20 mouse cellular contexts compared by ENCODE assay signal in the genomic region with DNA sequence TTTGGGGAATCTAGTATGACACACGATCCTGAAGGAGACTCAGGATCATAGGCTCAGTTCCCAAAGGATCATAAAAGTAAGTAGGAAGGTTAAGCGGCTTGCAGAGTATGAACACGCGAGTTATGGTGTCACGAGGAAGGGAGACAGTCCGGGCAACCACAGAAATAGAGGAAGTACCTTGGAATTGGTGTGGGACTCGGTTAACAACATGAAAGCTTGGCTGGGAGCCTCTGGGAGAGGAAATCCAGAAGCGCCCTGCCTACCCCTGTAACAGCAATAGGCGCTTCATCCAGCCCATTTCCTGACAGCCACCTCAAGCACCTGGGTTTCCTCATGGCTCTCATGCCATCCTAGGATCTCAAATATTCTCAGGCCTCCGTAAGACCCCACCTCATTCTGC. TPM values are rescaled to one million over a fixed set of nuclear protein-coding genes. Genes with fewer than 3 reads are reported as not detected.
DNase-seq lines count a peak whose midpoint lies in the region; ATAC-seq lines count a peak whose summit lies in the region.
"Had no signal": no experiment of that assay in that cellular context is flagged by ENCODE, and none has a peak within 500 bp of the region (broad histone marks: within the 10 kb centered on the region; RNA-seq: fewer than 3 reads in every experiment).

No protein-coding gene starts in this region.

- H3K9ac ChIP-seq in liver, embryonic 11.5 days (ENCODE audit: low read depth, low read length) = peak overlapping the region; percentile 44
- peak overlapping the region; percentile 76 for H3K9ac ChIP-seq in liver, embryonic 13.5 days
- H3K9ac ChIP-seq: embryonic facial prominence, embryonic 12.5 days; forebrain, embryonic 13.5 days; hindbrain, embryonic 14.5 days; stomach, embryonic 15.5 days had no signal

- intact Hi-C loops in heart, postnatal 25 days (cut with DNase I) = no loop called here
- intact Hi-C loops in gastrocnemius, postnatal 36 days (cut with DNase I) = no loop called here

- H3K4me1 ChIP-seq in heart, embryonic 10.5 days = peaks cover 50% of the 10 kb centered on the region
- peaks cover 43% of the 10 kb centered on the region for H3K4me1 ChIP-seq in liver, embryonic 11.5 days (replicated peaks; ENCODE audit: control insufficient read depth, insufficient read depth, low read length)
- H3K4me1 ChIP-seq in brown adipose tissue, adult 24 weeks (ENCODE audit: control insufficient read depth, insufficient read depth, insufficient read length, low read length) = peaks cover 19% of the 10 kb centered on the region
- H3K4me1 ChIP-seq in liver, embryonic 13.5 days (replicated peaks) = peaks cover 77% of the 10 kb centered on the region

- H3K4me3 ChIP-seq in heart, embryonic 10.5 days = no peak overlapping the region
- H3K4me3 ChIP-seq in liver, embryonic 11.5 days (ENCODE audit: low read depth, low read length) = no peak overlapping the region
- no peak overlapping the region for H3K4me3 ChIP-seq in brown adipose tissue, adult 24 weeks (ENCODE audit: insufficient read depth, low read depth, low read length)
- peak overlapping the region; percentile 50 for H3K4me3 ChIP-seq in liver, embryonic 13.5 days (replicated peaks)
- H3K4me3 ChIP-seq: embryonic facial prominence, embryonic 12.5 days; forebrain, embryonic 13.5 days; megakaryocyte, embryonic 14.5 days; stomach, embryonic 15.5 days had no signal

- WGBS in heart, embryonic 10.5 days = 82% methylated on average over 10 of the region's 10 CpGs
- 61% methylated on average over 10 of the region's 10 CpGs for WGBS in liver, embryonic 11.5 days
- WGBS in liver, embryonic 13.5 days (ENCODE audit: insufficient replicate concordance) = 60% methylated on average over 10 of the region's 10 CpGs

- DNase-seq in heart, embryonic 10.5 days (ENCODE audit: low spot score) = peak; percentile 66
- no peak for DNase-seq in heart, postnatal 25 days (ENCODE audit: low spot score)
- DNase-seq in liver, embryonic 11.5 days (ENCODE audit: low spot score) = no peak
- DNase-seq in liver = no peak
- DNase-seq in liver, embryonic 13.5 days = no peak
- DNase-seq in spleen, adult 18-20 months = no peak
- no peak for DNase-seq in gastrocnemius, postnatal 36 days
- DNase-seq: adrenal gland, adult 8-10 months; cerebellum, adult 18-20 months; gastrocnemius, postnatal 25 days; left cerebral cortex, postnatal 4 days; lung, adult 18-20 months; right cerebral cortex, adult 18-20 months; thymus, postnatal 25 days had no signal

- no peaks in the 10 kb centered on the region for H3K9me3 ChIP-seq in heart, embryonic 10.5 days
- H3K9me3 ChIP-seq in liver, embryonic 11.5 days (ENCODE audit: control insufficient read depth, low read length) = no peaks in the 10 kb centered on the region
- H3K9me3 ChIP-seq in liver, embryonic 13.5 days (replicated peaks) = no peaks in the 10 kb centered on the region
- H3K9me3 ChIP-seq: embryonic facial prominence, embryonic 12.5 days; forebrain, embryonic 13.5 days; megakaryocyte, embryonic 14.5 days; stomach, embryonic 15.5 days had no signal

- no peaks in the 10 kb centered on the region for H3K27me3 ChIP-seq in heart, embryonic 10.5 days (ENCODE audit: insufficient read depth, poor library complexity, severe bottlenecking)
- no peaks in the 10 kb centered on the region for H3K27me3 ChIP-seq in liver, embryonic 11.5 days (replicated peaks; ENCODE audit: control insufficient read depth, insufficient read depth, low read length)
- H3K27me3 ChIP-seq in liver, embryonic 13.5 days = no peaks in the 10 kb centered on the region
- H3K27me3 ChIP-seq: forebrain, embryonic 13.5 days; megakaryocyte, embryonic 14.5 days; stomach, embryonic 15.5 days had no signal

- peaks cover 7% of the 10 kb centered on the region; the same call in 1 of the 2 replicates for H3K36me3 ChIP-seq in heart, embryonic 10.5 days
- H3K36me3 ChIP-seq in liver, embryonic 11.5 days (ENCODE audit: control insufficient read depth, insufficient read depth, low read length) = no peaks in the 10 kb centered on the region; the same call in 1 of the 2 replicates
- peaks cover 24% of the 10 kb centered on the region for H3K36me3 ChIP-seq in liver, embryonic 13.5 days
- H3K36me3 ChIP-seq: embryonic facial prominence, embryonic 12.5 days; stomach, embryonic 15.5 days had no signal

- peak overlapping the region; percentile 57 for H3K4me2 ChIP-seq in liver, embryonic 11.5 days
- H3K4me2 ChIP-seq in liver, embryonic 13.5 days = peak overlapping the region; percentile 74
- H3K4me2 ChIP-seq: embryonic facial prominence, embryonic 12.5 days; forebrain, embryonic 13.5 days; hindbrain, embryonic 14.5 days; stomach, embryonic 15.5 days had no signal

- ATAC-seq in liver, embryonic 11.5 days (replicated peaks; ENCODE audit: low FRiP score) = no peak
- no peak for ATAC-seq in liver, embryonic 13.5 days (ENCODE audit: low read depth)
- ATAC-seq: forebrain, embryonic 13.5 days had no signal

- 0 out of 2 replicates have a peak overlapping the region, but pooled peaks have one; percentile 19 for H3K27ac ChIP-seq in heart, embryonic 10.5 days
- H3K27ac ChIP-seq in liver, embryonic 11.5 days (ENCODE audit: low read depth, low read length) = peak overlapping the region; percentile 85
- peak overlapping the region; percentile 66 for H3K27ac ChIP-seq in brown adipose tissue, adult 24 weeks (replicated peaks; ENCODE audit: low read depth, low read length)
- peak overlapping the region; percentile 96 for H3K27ac ChIP-seq in liver, embryonic 13.5 days
- H3K27ac ChIP-seq: embryonic facial prominence, embryonic 12.5 days; forebrain, embryonic 13.5 days; hindbrain, embryonic 14.5 days; stomach, embryonic 15.5 days had no signal

RNA-seq across cellular contexts. Expression of a gene that starts 7.3 kb away (rescaled TPM):
- polyA plus RNA-seq in heart, embryonic 10.5 days (2016; fragmentation: Nextera tagmentation; extraction: Ambion mirVana) = 76.8 and 81.5 TPM in 2 replicates
- total RNA-seq in heart, postnatal 25 days (2021) = 10 to 100 TPM; 16.3 to 17.0 TPM
- polyA plus RNA-seq in liver, embryonic 11.5 days (2014; fragmentation: Nextera tagmentation; extraction: Ambion mirVana) = 78.2 and 84.8 TPM in 2 replicates
- polyA plus RNA-seq in brown adipose tissue, adult 24 weeks (2012; ENCODE audit: insufficient read depth, insufficient read length, missing spikeins) = 532 and 638 TPM in 2 replicates
- polyA plus RNA-seq in liver, embryonic 13.5 days (2015; fragmentation: Nextera tagmentation; extraction: Ambion mirVana) = 67.9 and 78.3 TPM in 2 replicates
- 10 to 100 TPM; 13.1 to 19.1 TPM for total RNA-seq in gastrocnemius, postnatal 36 days (2021)

RNA-seq across cellular contexts. Expression of a gene that starts 39.7 kb away (rescaled TPM):
- polyA plus RNA-seq in heart, embryonic 10.5 days (2016; fragmentation: Nextera tagmentation; extraction: Ambion mirVana) = 42.3 and 58.6 TPM in 2 replicates
- 10 to 100 TPM; 17.1 to 18.1 TPM for total RNA-seq in heart, postnatal 25 days (2021)
- polyA plus RNA-seq in liver, embryonic 11.5 days (2014; fragmentation: Nextera tagmentation; extraction: Ambion mirVana) = 65.3 and 68.1 TPM in 2 replicates
- polyA plus RNA-seq in brown adipose tissue, adult 24 weeks (2012; ENCODE audit: insufficient read depth, insufficient read length, missing spikeins) = 27.1 and 43.2 TPM in 2 replicates
- 32.9 and 37.5 TPM in 2 replicates for polyA plus RNA-seq in liver, embryonic 13.5 days (2015; fragmentation: Nextera tagmentation; extraction: Ambion mirVana)
- 10 to 100 TPM; 11.5 to 12.1 TPM for total RNA-seq in gastrocnemius, postnatal 36 days (2021)

Comparison
In these comparisons a context has a peak if more than half of its experiments do, and no peak if none do; other contexts are left out.
1. H3K27ac ChIP-seq: peak in every context shown above with its lines; median percentile 96 in liver, embryonic 13.5 days; 85 in liver, embryonic 11.5 days; 66 in brown adipose tissue, adult 24 weeks; 19 in heart, embryonic 10.5 days.